Mouse (Mus musculus) liver, embryonic 14.5 days (tissue): ENCODE measurements around the gene Sorcs1. TPM values are rescaled to one million over a fixed set of nuclear protein-coding genes. Genes with fewer than 3 reads are reported as not detected.

Source experiments
- ATAC-seq: fragments of 200-750 bp; cut with Nextera tagmentation; 2 replicates; pipeline ENCODE4 v1.8.0; 2017; ENCODE audit warnings: moderate number of reproducible peaks, mild to moderate bottlenecking, moderate library complexity; ENCODE audit not compliant: insufficient read depth
- DNase-seq, 3 experiments: peaks; one replicate each; pipeline ENCODE4 v3.0.0-alpha.2; 2012 to 2013; ENCODE audit warnings: low read depth in 3 of 3, low spot score in 3 of 3
- H3K27ac ChIP-seq: fragments of 300-500 bp; sonication (generic); 2 replicates; pipeline ENCODE4 v1.5.1; 2014; ENCODE audit warnings: moderate library complexity, mild to moderate bottlenecking, control low read depth, inconsistent platforms
- H3K27me3 ChIP-seq: fragments of 300-500 bp; sonication (generic); 2 replicates; pipeline ENCODE4 v1.6.1; 2014; ENCODE audit warnings: mild to moderate bottlenecking, low read length, moderate library complexity; ENCODE audit not compliant: control insufficient read depth, insufficient read depth
- H3K36me3 ChIP-seq: fragments of 300-500 bp; sonication (generic); replicated peaks from 2 replicates; pipeline ENCODE4 v1.6.1; 2014; ENCODE audit warnings: low read depth; ENCODE audit not compliant: control insufficient read depth, insufficient read depth
- H3K4me1 ChIP-seq, 2 experiments: fragments of 200-500 bp in 1 of 2; fragments of 300-500 bp in 1 of 2; sonication (generic) in 1 of 2; replicated peaks; 2 replicates each; pipeline ENCODE4 v1.6.1; 2012 to 2014; ENCODE audit warnings: antibody characterized with exemption in 1 of 2, inconsistent platforms in 1 of 2, low read length in 1 of 2; ENCODE audit not compliant: control insufficient read depth in 2 of 2, insufficient read depth in 2 of 2
- H3K4me2 ChIP-seq: fragments of 300-500 bp; sonication (generic); 2 replicates; pipeline ENCODE4 v1.6.1; 2014; ENCODE audit warnings: low read depth, mild to moderate bottlenecking, control low read depth, moderate library complexity
- H3K4me3 ChIP-seq, 2 experiments: fragments of 200-500 bp in 1 of 2; fragments of 300-500 bp in 1 of 2; sonication (generic) in 1 of 2; 2 replicates each; pipeline ENCODE4 v1.5.1; 2012 to 2014; ENCODE audit warnings: low read depth in 2 of 2, low read length in 2 of 2, mild to moderate bottlenecking in 2 of 2, control low read depth in 1 of 2, inconsistent platforms in 1 of 2, moderate library complexity in 1 of 2; ENCODE audit not compliant: insufficient read depth in 1 of 2
- H3K9ac ChIP-seq: fragments of 300-500 bp; sonication (generic); replicated peaks from 2 replicates; pipeline ENCODE4 v1.6.1; 2014; ENCODE audit warnings: mild to moderate bottlenecking, control low read depth, moderate library complexity
- H3K9me3 ChIP-seq: fragments of 300-500 bp; sonication (generic); 2 replicates; pipeline ENCODE4 v1.6.1; 2016; ENCODE audit warnings: low read length, mixed read lengths; ENCODE audit not compliant: control insufficient read depth
- CTCF ChIP-seq: IDR thresholded peaks from 2 replicates; pipeline ENCODE4 v1.5.1; 2016; ENCODE audit warnings: antibody characterized with exemption, low read depth, control low read depth
- EP300 ChIP-seq: IDR thresholded peaks from 2 replicates; pipeline ENCODE4 v1.6.1; 2016; ENCODE audit warnings: antibody characterized with exemption, low read depth
- WGBS: fragments of 180-500 bp; shearing (Covaris S2); extraction: QIAGEN DNeasy Blood & Tissue Kit; methylation state at CpG from one replicate; pipeline ENCODE4 v1.1.7; 2014; ENCODE audit not compliant: insufficient replicate concordance; 5-methylcytosine and 5-hydroxymethylcytosine counted together
- polyA plus RNA-seq, 2 experiments: library from polyadenylated mRNA; depleted of rRNA in 1 of 2; stranded (reverse) in 1 of 2; unstranded in 1 of 2; fragments of >200 nt; fragmentation: Nextera tagmentation in 1 of 2; extraction: Ambion mirVana in 1 of 2; gene quantifications; 2 replicates each; pipeline versions ENCODE4 v1.2.1 to v1.2.3; 2012 to 2014

Sorcs1 gene
- polyA plus RNA-seq, 2 experiments = 0.13 to 0.28 TPM

- H3K36me3 ChIP-seq = no peaks in the 10 kb centered on the region
- H3K27ac ChIP-seq = no peak overlapping the region
- no peak for DNase-seq
- H3K4me3 ChIP-seq = no peak overlapping the region
- H3K4me2 ChIP-seq = no peak overlapping the region
- 65% methylated on average over 5 of the region's 5 CpGs for WGBS
- H3K27me3 ChIP-seq = no peaks in the 10 kb centered on the region
- H3K9me3 ChIP-seq = no peaks in the 10 kb centered on the region
- no peaks in the 10 kb centered on the region for H3K4me1 ChIP-seq
- TF ChIP-seq EP300 = no peak
- no peak for TF ChIP-seq CTCF
- ATAC-seq = no peak
- H3K9ac ChIP-seq = no peak overlapping the region
Measured at GRCm38 (mm10) chr19:50378901-50379300, 299.5 kb downstream of the Sorcs1 start.

- ATAC-seq = no peak
- TF ChIP-seq CTCF = no peak
- 67% methylated on average over 10 of the region's 10 CpGs for WGBS
Measured at GRCm38 (mm10) chr19:50374751-50375150, 303.7 kb downstream of the Sorcs1 start.

GRCm38 (mm10) chr19:50366446-50366845 lies 312.0 kb downstream of the Sorcs1 start:
- Histone ChIP-seq H3K9me3 (no peaks in the 10 kb centered on the region), H3K36me3 (no peaks in the 10 kb centered on the region), H3K4me3 (no peak overlapping the region), H3K4me2 (no peak overlapping the region), H3K9ac (no peak overlapping the region), H3K27me3 (no peaks in the 10 kb centered on the region), H3K27ac (no peak overlapping the region), H3K4me1 (no peaks in the 10 kb centered on the region)
- no peak for ATAC-seq
- no peak for DNase-seq
- 50% methylated on average over 3 of the region's 3 CpGs for WGBS
- TF ChIP-seq EP300 (no peak), CTCF (no peak)

More at GRCm38 (mm10) chr19:50374751-50375150, 303.7 kb downstream of the Sorcs1 start:
- Histone ChIP-seq H3K4me2 (no peak overlapping the region), H3K4me1 (no peaks in the 10 kb centered on the region), H3K36me3 (no peaks in the 10 kb centered on the region), H3K4me3 (no peak overlapping the region), H3K9ac (no peak overlapping the region), H3K9me3 (no peaks in the 10 kb centered on the region), H3K27ac (no peak overlapping the region), H3K27me3 (no peaks in the 10 kb centered on the region)
- no peak for DNase-seq

GRCm38 (mm10) chr19:50362655-50363500 lies 315.6 kb downstream of the Sorcs1 start:
- no peaks in the 10 kb centered on the region for H3K4me1 ChIP-seq
- H3K36me3 ChIP-seq = no peaks in the 10 kb centered on the region
- TF ChIP-seq EP300 = no peak
- no peak for TF ChIP-seq CTCF
- H3K27me3 ChIP-seq = no peaks in the 10 kb centered on the region
- ATAC-seq = no peak
- H3K4me2 ChIP-seq = no peak overlapping the region
- no peak overlapping the region for H3K9ac ChIP-seq
- WGBS = 47% methylated on average over 9 of the region's 9 CpGs
- DNase-seq = no peak
- H3K9me3 ChIP-seq = no peaks in the 10 kb centered on the region
- no peak overlapping the region for H3K4me3 ChIP-seq
- no peak overlapping the region for H3K27ac ChIP-seq

- Histone ChIP-seq H3K4me3 (no peak overlapping the region), H3K4me1 (no peaks in the 10 kb centered on the region), H3K27me3 (no peaks in the 10 kb centered on the region), H3K36me3 (no peaks in the 10 kb centered on the region), H3K4me2 (no peak overlapping the region), H3K27ac (no peak overlapping the region), H3K9ac (no peak overlapping the region), H3K9me3 (no peaks in the 10 kb centered on the region)
- no peak for TF ChIP-seq CTCF
- no peak for TF ChIP-seq EP300
- DNase-seq (no peak), ATAC-seq (no peak)
- 39% methylated on average over 2 of the region's 2 CpGs for WGBS
Measured at GRCm38 (mm10) chr19:50358561-50358960, 319.9 kb downstream of the Sorcs1 start.
